Mouse (Mus musculus) intestine, embryonic 14.5 days (tissue): ENCODE data around the gene Kirrel3. TPM values are rescaled to one million over a fixed set of nuclear protein-coding genes. Genes with fewer than 3 reads are reported as not detected.

Experiments used
- ATAC-seq: fragments of 200-750 bp; cut with Nextera tagmentation; replicated peaks from 2 replicates; pipeline ENCODE4 v1.8.0; 2017; ENCODE audit warnings: low read depth, moderate number of reproducible peaks, moderate TSS enrichment, moderate library complexity; ENCODE audit not compliant: low FRiP score, low TSS enrichment
- DNase-seq: peaks from one replicate; pipeline ENCODE4 v3.0.0-alpha.2; 2018; ENCODE audit warnings: low spot score
- H3K27ac ChIP-seq: fragments of 300-500 bp; sonication (generic); 2 replicates; pipeline ENCODE4 v1.5.1; 2014; ENCODE audit warnings: low read depth, mild to moderate bottlenecking, control low read depth
- H3K27me3 ChIP-seq: fragments of 300-500 bp; sonication (generic); replicated peaks from 2 replicates; pipeline ENCODE4 v1.6.1; 2014; ENCODE audit warnings: low read length, control low read depth; ENCODE audit not compliant: control insufficient read depth, insufficient read depth
- H3K36me3 ChIP-seq: fragments of 300-500 bp; sonication (generic); 2 replicates; pipeline ENCODE4 v1.6.1; 2014; ENCODE audit warnings: low read length, control low read depth; ENCODE audit not compliant: control insufficient read depth, insufficient read depth
- H3K4me1 ChIP-seq: fragments of 300-500 bp; sonication (generic); replicated peaks from 2 replicates; pipeline ENCODE4 v1.6.1; 2014; ENCODE audit warnings: low read length, control low read depth, mixed read lengths; ENCODE audit not compliant: control insufficient read depth, insufficient read depth
- H3K4me2 ChIP-seq: fragments of 300-500 bp; sonication (generic); 2 replicates; pipeline ENCODE4 v1.6.1; 2014; ENCODE audit warnings: low read length
- H3K4me3 ChIP-seq: fragments of 300-500 bp; sonication (generic); 2 replicates; pipeline ENCODE4 v1.5.1; 2014; ENCODE audit warnings: low read depth, low read length, control low read depth, mixed read lengths
- H3K9ac ChIP-seq: fragments of 300-500 bp; sonication (generic); 2 replicates; pipeline ENCODE4 v1.6.1; 2014; ENCODE audit warnings: mild to moderate bottlenecking, low read length
- H3K9me3 ChIP-seq: fragments of 300-500 bp; sonication (generic); 2 replicates; pipeline ENCODE4 v1.6.1; 2016; ENCODE audit warnings: low read length, control low read depth; ENCODE audit not compliant: control insufficient read depth
- WGBS: fragments of 180-500 bp; shearing (Covaris S2); extraction: QIAGEN DNeasy Blood & Tissue Kit; methylation state at CpG from one replicate; pipeline ENCODE4 v1.1.7; 2014; 5-methylcytosine and 5-hydroxymethylcytosine counted together
- polyA plus RNA-seq: library from polyadenylated mRNA; unstranded; fragments of >200 nt; fragmentation: Nextera tagmentation; extraction: Ambion mirVana; gene quantifications from 2 replicates; pipeline ENCODE4 v1.2.1, GENCODE M21; 2014

The Kirrel3 gene
- polyA plus RNA-seq: 3.2 and 4.5 TPM in 2 replicates

DNA sequence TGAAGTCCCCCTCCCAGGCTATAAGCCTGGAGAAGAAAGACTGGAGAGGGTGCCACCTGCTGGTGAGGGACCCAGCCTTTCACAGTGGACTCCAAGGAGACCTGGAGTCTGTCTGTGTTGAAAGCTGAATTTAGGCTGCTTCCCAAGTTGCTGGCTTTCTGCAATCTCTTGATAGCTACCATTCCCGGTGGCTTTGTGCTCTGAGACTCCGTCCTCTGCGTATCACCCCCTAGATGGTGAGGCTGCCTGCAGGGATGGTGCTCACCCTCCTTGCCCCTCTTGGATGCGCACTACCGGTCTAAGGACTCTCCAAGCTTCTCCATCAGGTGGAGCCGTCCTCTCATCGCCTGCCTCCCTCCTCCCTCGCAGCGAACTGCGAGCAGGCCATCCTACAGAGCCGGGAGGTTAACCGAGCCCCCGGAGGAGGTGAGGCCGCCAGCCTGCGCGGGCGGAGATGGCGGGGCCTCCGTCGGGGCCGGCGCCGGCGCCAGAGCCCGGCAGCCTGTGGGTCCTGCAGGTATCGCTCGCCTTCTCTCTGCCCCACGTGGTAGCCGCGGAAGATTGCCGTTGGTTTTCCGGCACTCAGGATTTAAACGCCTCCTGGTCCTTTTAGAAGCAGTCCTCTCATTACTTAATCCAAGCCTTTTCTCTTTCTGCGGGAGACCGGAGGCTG lies at the start of gene Kirrel3:
Gene Kirrel3 (plus strand): TSS at position 136 of the 673 bp plus-strand sequence.
- Histone ChIP-seq H3K4me1 (no peaks in the 10 kb centered on the region; the same call in 1 of the 2 replicates), H3K9ac (peak within 1 kb of the TSS; percentile 17), H3K36me3 (no peaks in the 10 kb centered on the region), H3K27me3 (peaks cover 38% of the 10 kb centered on the region), H3K4me2 (peak within 1 kb of the TSS; percentile 90), H3K27ac (no peak within 1 kb of the TSS), H3K9me3 (no peaks in the 10 kb centered on the region), H3K4me3 (peak within 1 kb of the TSS; percentile 46)
- ATAC-seq (peak; percentile 68), DNase-seq (peak; percentile 85)
- WGBS: under 1% methylated on average over 35 of the region's 35 CpGs

DNA sequence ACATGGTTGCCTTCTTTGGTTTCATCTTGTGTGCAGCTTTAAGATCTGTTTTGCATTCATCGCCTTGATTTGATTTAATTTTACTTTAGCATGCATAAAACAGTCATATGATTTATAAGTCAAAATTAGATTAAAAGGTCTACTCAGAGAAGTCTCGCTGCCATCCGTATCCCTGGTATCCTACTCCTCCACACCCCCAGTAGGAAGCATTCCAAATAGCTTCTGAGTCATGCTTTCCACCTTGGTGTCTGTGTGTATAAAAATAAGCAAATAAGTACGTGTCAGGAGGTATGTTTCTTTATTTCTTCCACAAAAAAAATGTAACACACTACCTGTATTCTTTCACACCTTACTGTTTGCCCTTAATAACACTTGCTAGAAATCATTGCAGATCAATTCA lies 45.0 kb upstream of the Kirrel3 start:
- no peaks in the 10 kb centered on the region for H3K4me1 ChIP-seq
- WGBS: 76% methylated on average over 4 of the region's 4 CpGs

GRCm38 (mm10) chr9:34443950-34444349 lies 41.7 kb upstream of the Kirrel3 start:
- Histone ChIP-seq H3K9ac (no peak overlapping the region), H3K9me3 (no peaks in the 10 kb centered on the region), H3K27ac (no peak overlapping the region), H3K27me3 (no peaks in the 10 kb centered on the region), H3K4me2 (no peak overlapping the region), H3K36me3 (no peaks in the 10 kb centered on the region), H3K4me3 (no peak overlapping the region), H3K4me1 (no peaks in the 10 kb centered on the region)
- WGBS: 81% methylated on average over 4 of the region's 4 CpGs
- no peak for DNase-seq
- no peak for ATAC-seq

More for the DNA sequence above, 45.0 kb upstream of the Kirrel3 start:
- Histone ChIP-seq H3K27me3 (no peaks in the 10 kb centered on the region), H3K27ac (no peak overlapping the region), H3K4me3 (no peak overlapping the region), H3K36me3 (no peaks in the 10 kb centered on the region), H3K9ac (no peak overlapping the region), H3K4me2 (no peak overlapping the region), H3K9me3 (no peaks in the 10 kb centered on the region)
- DNase-seq (no peak), ATAC-seq (no peak)

GRCm38 (mm10) chr9:34446497-34447350 lies 39.0 kb upstream of the Kirrel3 start:
- no peak for DNase-seq
- WGBS: 82% methylated on average over 15 of the region's 15 CpGs
- Histone ChIP-seq H3K4me2 (no peak overlapping the region), H3K4me1 (no peaks in the 10 kb centered on the region), H3K27ac (no peak overlapping the region), H3K4me3 (no peak overlapping the region), H3K9ac (no peak overlapping the region), H3K27me3 (no peaks in the 10 kb centered on the region), H3K9me3 (no peaks in the 10 kb centered on the region), H3K36me3 (no peaks in the 10 kb centered on the region)
- ATAC-seq: no peak

DNA sequence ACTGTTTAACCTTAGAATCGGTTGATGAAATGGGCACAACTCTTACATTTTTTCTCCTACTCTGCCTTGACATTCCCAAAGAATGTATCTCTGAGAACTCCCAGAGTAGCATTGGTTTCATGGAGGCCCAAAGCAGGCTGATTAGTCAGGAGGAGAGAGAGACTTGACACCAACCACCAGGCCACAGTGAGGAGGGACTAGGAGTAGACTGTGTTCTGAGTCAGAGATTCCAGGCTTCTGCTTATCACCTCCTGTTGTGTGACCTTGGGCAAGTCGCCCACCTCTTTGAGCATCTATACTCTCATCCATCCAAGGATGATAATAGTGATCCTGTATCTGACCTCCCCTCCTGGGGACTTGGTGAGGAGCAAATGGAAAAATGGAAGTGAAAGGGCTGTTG lies 38.0 kb upstream of the Kirrel3 start:
- 82% methylated on average over 2 of the region's 2 CpGs for WGBS

GRCm38 (mm10) chr9:34448467-34448866 lies 37.2 kb upstream of the Kirrel3 start:
- no peak overlapping the region for H3K4me2 ChIP-seq
- H3K9ac ChIP-seq: no peak overlapping the region
- ATAC-seq (no peak), DNase-seq (no peak)
- H3K4me1 ChIP-seq: no peaks in the 10 kb centered on the region
- 81% methylated on average over 4 of the region's 4 CpGs for WGBS
- no peaks in the 10 kb centered on the region for H3K9me3 ChIP-seq
- no peaks in the 10 kb centered on the region for H3K27me3 ChIP-seq
- no peaks in the 10 kb centered on the region for H3K36me3 ChIP-seq
- no peak overlapping the region for H3K27ac ChIP-seq
- no peak overlapping the region for H3K4me3 ChIP-seq

More for the DNA sequence above, 38.0 kb upstream of the Kirrel3 start:
- no peaks in the 10 kb centered on the region for H3K27me3 ChIP-seq
- H3K9ac ChIP-seq: no peak overlapping the region
- no peaks in the 10 kb centered on the region for H3K4me1 ChIP-seq
- H3K27ac ChIP-seq: no peak overlapping the region
- no peak for ATAC-seq
- H3K4me3 ChIP-seq: no peak overlapping the region
- H3K36me3 ChIP-seq: no peaks in the 10 kb centered on the region
- no peaks in the 10 kb centered on the region for H3K9me3 ChIP-seq
- H3K4me2 ChIP-seq: no peak overlapping the region
- DNase-seq: no peak

GRCm38 (mm10) chr9:34458189-34458588 lies 27.5 kb upstream of the Kirrel3 start:
- no peak overlapping the region for H3K9ac ChIP-seq
- no peak for ATAC-seq
- no peak overlapping the region for H3K4me3 ChIP-seq
- H3K27ac ChIP-seq: no peak overlapping the region
- H3K4me1 ChIP-seq: no peaks in the 10 kb centered on the region; the same call in 1 of the 2 replicates
- no peak overlapping the region for H3K4me2 ChIP-seq
- H3K27me3 ChIP-seq: no peaks in the 10 kb centered on the region
- H3K36me3 ChIP-seq: no peaks in the 10 kb centered on the region
- H3K9me3 ChIP-seq: no peaks in the 10 kb centered on the region
- 63% methylated on average over 5 of the region's 5 CpGs for WGBS
- DNase-seq: no peak

- no peaks in the 10 kb centered on the region for H3K9me3 ChIP-seq
- ATAC-seq (no peak), DNase-seq (no peak)
- H3K4me2 ChIP-seq: no peak overlapping the region
- H3K4me1 ChIP-seq: peaks cover 2% of the 10 kb centered on the region; the same call in 1 of the 2 replicates
- no peaks in the 10 kb centered on the region for H3K27me3 ChIP-seq
- H3K9ac ChIP-seq: no peak overlapping the region
- no peak overlapping the region for H3K4me3 ChIP-seq
- no peaks in the 10 kb centered on the region for H3K36me3 ChIP-seq
- no peak overlapping the region for H3K27ac ChIP-seq
- 55% methylated on average over 5 of the region's 5 CpGs for WGBS
Measured at GRCm38 (mm10) chr9:34459968-34460367, 25.7 kb upstream of the Kirrel3 start.
